Mouse (Mus musculus): Measurements from ENCODE around the gene Sclt1.

DNA sequence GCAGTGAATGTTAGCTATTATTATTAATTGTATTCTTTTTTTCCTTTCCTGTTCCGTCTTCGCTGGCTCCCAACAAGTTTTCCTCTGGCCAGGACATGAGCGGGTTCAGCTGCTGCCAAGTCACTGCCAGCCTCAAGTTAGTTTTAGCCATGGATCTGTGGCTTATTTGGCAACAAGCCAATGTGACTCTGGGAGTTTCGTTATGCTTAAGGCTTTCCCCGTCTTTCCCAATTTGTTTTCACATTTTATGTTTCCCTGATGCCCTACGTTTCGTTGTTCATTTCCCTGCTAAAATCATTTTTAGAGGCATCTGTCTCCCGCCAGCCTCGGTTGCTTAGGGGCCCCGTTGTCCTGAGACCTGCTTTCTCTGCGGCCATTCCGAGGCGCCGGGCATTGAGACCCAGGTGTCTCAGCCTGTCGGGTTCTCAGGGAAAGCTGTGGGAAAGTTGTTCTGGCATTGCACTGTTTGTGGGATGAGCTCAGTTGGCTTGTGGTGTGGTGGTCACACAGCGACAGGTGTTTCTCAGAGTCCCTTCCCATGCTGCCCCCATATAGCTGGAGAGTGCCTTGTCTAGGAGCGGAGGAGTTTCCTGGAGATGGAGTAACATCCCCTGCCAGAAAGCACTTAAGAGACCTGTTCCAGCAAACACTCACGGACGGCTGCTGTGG lies 152.9 kb downstream of the Sclt1 start:
- TF ChIP-seq MAFK (IDR thresholded peaks at IDR 0.05; ENCODE audit: insufficient read depth, low read depth, low read length) (no peak), ZC3H11A (IDR thresholded peaks at IDR 0.05; ENCODE audit: borderline replicate concordance, low read depth, low read length) (no peak), HCFC1 (IDR thresholded peaks at IDR 0.05; ENCODE audit: borderline replicate concordance, insufficient read depth, low read length) (no peak), ZNF384 (IDR thresholded peaks at IDR 0.05; ENCODE audit: low read depth, low read length) (no peak)

All from ES-E14 (cell line).